ENCODE assay signal across 14 mouse cellular contexts in genomic region chr5:51592206-51592605, GRCm38 (mm10). TPM values are rescaled to one million over a fixed set of nuclear protein-coding genes. Genes with fewer than 3 reads are reported as not detected.
DNase-seq lines count a peak whose midpoint lies in the region; ATAC-seq and TF ChIP-seq lines count a peak whose summit lies in the region.
"Had no signal": no experiment of that assay in that cellular context is flagged by ENCODE, and none has a peak within 500 bp of the region (broad histone marks: within the 10 kb centered on the region; RNA-seq: fewer than 3 reads in every experiment).

No protein-coding gene starts in this region.

- H3K27ac ChIP-seq in liver, postnatal 0 days (ENCODE audit: low read depth), result peak overlapping the region; percentile 35; the same call in 1 of the 2 replicates
- H3K27ac ChIP-seq in liver, embryonic 11.5 days (ENCODE audit: low read depth, low read length), result no peak overlapping the region
- H3K27ac ChIP-seq in heart, postnatal 0 days (ENCODE audit: low read depth), result peak overlapping the region; percentile 91
- H3K27ac ChIP-seq: embryonic facial prominence, embryonic 13.5 days; hindbrain, embryonic 10.5 days; left cerebral cortex, adult 2 months; limb, embryonic 10.5 days had no signal

- DNase-seq in heart, adult 8-10 months (ENCODE audit: low spot score), result peak; percentile 19
- DNase-seq in heart, adult 9 months (ENCODE audit: low spot score in 2 of 2), result no peak
- DNase-seq in liver, postnatal 0 days, result no peak
- DNase-seq in liver, embryonic 11.5 days (ENCODE audit: low spot score), result no peak
- DNase-seq in heart, postnatal 0 days (ENCODE audit: low spot score), result peak; percentile 69
- DNase-seq in kidney, postnatal 14 days, result peak; percentile 34
- no peak for DNase-seq in left cerebral cortex, postnatal 10 days (ENCODE audit: extremely low spot score in 1 of 2, low spot score in 2 of 2)
- DNase-seq: cerebellum, adult 9-11 months; gastrocnemius, postnatal 14 days had no signal

- no peaks in the 10 kb centered on the region for H3K36me3 ChIP-seq in liver, postnatal 0 days (replicated peaks; ENCODE audit: insufficient read depth, low read length)
- H3K36me3 ChIP-seq in liver, embryonic 11.5 days (ENCODE audit: control insufficient read depth, insufficient read depth, low read length), result no peaks in the 10 kb centered on the region
- no peaks in the 10 kb centered on the region for H3K36me3 ChIP-seq in heart, postnatal 0 days (replicated peaks; ENCODE audit: control insufficient read depth, insufficient read depth, low read length)
- H3K36me3 ChIP-seq: embryonic facial prominence, embryonic 13.5 days; hindbrain, embryonic 10.5 days; limb, embryonic 10.5 days had no signal

- 0 out of 2 replicates have a peak overlapping the region, but pooled peaks have one; percentile 8 for H3K4me2 ChIP-seq in liver, postnatal 0 days (ENCODE audit: low read depth, low read length)
- H3K4me2 ChIP-seq in liver, embryonic 11.5 days, result no peak overlapping the region
- H3K4me2 ChIP-seq in heart, postnatal 0 days (ENCODE audit: low read depth, low read length), result peak overlapping the region; percentile 15; the same call in 1 of the 2 replicates
- H3K4me2 ChIP-seq: embryonic facial prominence, embryonic 13.5 days had no signal

- intact Hi-C loops in left cerebral cortex, postnatal 10 days (cut with DNase I), result no loop called here

- no peak for TF ChIP-seq CTCF in liver, postnatal 0 days (IDR thresholded peaks at IDR 0.05; ENCODE audit: low read depth)
- no peak for TF ChIP-seq CTCF in heart, postnatal 0 days (IDR thresholded peaks at IDR 0.05; ENCODE audit: low read depth)

- no peaks in the 10 kb centered on the region for H3K27me3 ChIP-seq in liver, postnatal 0 days (ENCODE audit: insufficient read depth, low read length)
- no peaks in the 10 kb centered on the region for H3K27me3 ChIP-seq in liver, embryonic 11.5 days (replicated peaks; ENCODE audit: control insufficient read depth, insufficient read depth, low read length)
- H3K27me3 ChIP-seq in heart, postnatal 0 days (ENCODE audit: control insufficient read depth, insufficient read depth, low read length), result no peaks in the 10 kb centered on the region
- H3K27me3 ChIP-seq: embryonic facial prominence, embryonic 13.5 days had no signal

- H3K9ac ChIP-seq in liver, postnatal 0 days (replicated peaks), result no peak overlapping the region
- H3K9ac ChIP-seq in liver, embryonic 11.5 days (ENCODE audit: low read depth, low read length), result no peak overlapping the region
- peak overlapping the region; percentile 42; the same call in 1 of the 2 replicates for H3K9ac ChIP-seq in heart, postnatal 0 days (replicated peaks; ENCODE audit: low read depth, low read length)
- H3K9ac ChIP-seq: embryonic facial prominence, embryonic 13.5 days had no signal

- H3K9me3 ChIP-seq in liver, postnatal 0 days (ENCODE audit: low read length), result no peaks in the 10 kb centered on the region
- no peaks in the 10 kb centered on the region for H3K9me3 ChIP-seq in liver, embryonic 11.5 days (ENCODE audit: control insufficient read depth, low read length)
- no peaks in the 10 kb centered on the region for H3K9me3 ChIP-seq in heart, postnatal 0 days (replicated peaks; ENCODE audit: control insufficient read depth, low read length)
- H3K9me3 ChIP-seq: embryonic facial prominence, embryonic 13.5 days; hindbrain, embryonic 10.5 days; limb, embryonic 10.5 days had no signal

- no peaks in the 10 kb centered on the region for H3K4me1 ChIP-seq in liver, postnatal 0 days (ENCODE audit: insufficient read depth)
- no peaks in the 10 kb centered on the region; the same call in 1 of the 2 replicates for H3K4me1 ChIP-seq in liver, embryonic 11.5 days (replicated peaks; ENCODE audit: control insufficient read depth, insufficient read depth, low read length)
- peaks cover 25% of the 10 kb centered on the region for H3K4me1 ChIP-seq in heart, postnatal 0 days (ENCODE audit: control insufficient read depth, insufficient read depth)

- ATAC-seq in liver, postnatal 0 days, result peak; percentile 38
- no peak for ATAC-seq in liver, embryonic 11.5 days (replicated peaks; ENCODE audit: low FRiP score)
- no peak for ATAC-seq in heart, postnatal 0 days (ENCODE audit: insufficient read depth, low read depth)
- ATAC-seq: forebrain, embryonic 14.5 days had no signal

- WGBS in liver, postnatal 0 days (ENCODE audit: insufficient replicate concordance), result 44% methylated on average over 5 of the region's 5 CpGs
- WGBS in liver, embryonic 11.5 days, result 36% methylated on average over 5 of the region's 5 CpGs
- 13% methylated on average over 5 of the region's 5 CpGs for WGBS in heart, postnatal 0 days

- TF ChIP-seq EP300 in liver, postnatal 0 days (IDR thresholded peaks at IDR 0.05; ENCODE audit: low read depth), result peak; percentile 1; the same call in 1 of the 2 replicates
- TF ChIP-seq EP300 in heart, postnatal 0 days (IDR thresholded peaks at IDR 0.05; ENCODE audit: low read depth), result no peak

- no peak overlapping the region for H3K4me3 ChIP-seq in liver, postnatal 0 days (ENCODE audit: low read depth, low read length)
- no peak overlapping the region for H3K4me3 ChIP-seq in liver, embryonic 11.5 days (ENCODE audit: low read depth, low read length)
- H3K4me3 ChIP-seq in heart, postnatal 0 days (ENCODE audit: low read depth, low read length), result no peak overlapping the region
- H3K4me3 ChIP-seq: embryonic facial prominence, embryonic 13.5 days; hindbrain, embryonic 10.5 days; left cerebral cortex, adult 2 months; limb, embryonic 10.5 days had no signal

RNA-seq across cellular contexts. Expression of gene Ppargc1a, which starts 24.7 kb away (rescaled TPM):
- total RNA-seq in heart, adult 8-10 months (2022), result 100 to 1,000 TPM in 2 of 4 experiments, 10 to 100 TPM in 2; 69.5 to 106 (median 92.6) TPM
- 4.4 and 7.1 TPM in 2 replicates for polyA plus RNA-seq in liver, postnatal 0 days (2015; fragmentation: Nextera tagmentation; extraction: Ambion mirVana)
- polyA plus RNA-seq in liver, embryonic 11.5 days (2014; fragmentation: Nextera tagmentation; extraction: Ambion mirVana), result 3.2 and 3.4 TPM in 2 replicates
- total RNA-seq in heart, postnatal 0 days (2014; rRNA removed; ENCODE audit: low replicate concordance), result 50.8 and 69.1 TPM in 2 replicates
- polyA plus RNA-seq in heart, postnatal 0 days (2015; fragmentation: Nextera tagmentation; extraction: Ambion mirVana), result 51.8 and 61.4 TPM in 2 replicates
- 10 to 100 TPM; 43.4 to 47.3 TPM for total RNA-seq in left cerebral cortex, postnatal 10 days (2021)

Comparison
In these comparisons a context has a peak if more than half of its experiments do, and no peak if none do; other contexts are left out.
1. DNase-seq: peak in heart, adult 8-10 months (single experiment), heart, postnatal 0 days (single experiment) and kidney, postnatal 14 days (single experiment); none in heart, adult 9 months (0 of 2), liver, postnatal 0 days (single experiment), liver, embryonic 11.5 days (single experiment) and left cerebral cortex, postnatal 10 days (0 of 2).